Mouse (Mus musculus) effector memory CD4-positive, alpha-beta T cell, adult 7 months (primary cell): ENCODE measurements around the gene Mcfd2. TPM values are rescaled to one million over a fixed set of nuclear protein-coding genes. Genes with fewer than 3 reads are reported as not detected.

Source experiments
- polyA plus RNA-seq: library from polyadenylated mRNA; unstranded; fragments of 100-300 nt; shearing (Covaris generic); gene quantifications from one replicate; pipeline ENCODE4 v1.2.1, GENCODE M21; 2017

Gene Mcfd2
- 22.6 TPM for polyA plus RNA-seq

DNA sequence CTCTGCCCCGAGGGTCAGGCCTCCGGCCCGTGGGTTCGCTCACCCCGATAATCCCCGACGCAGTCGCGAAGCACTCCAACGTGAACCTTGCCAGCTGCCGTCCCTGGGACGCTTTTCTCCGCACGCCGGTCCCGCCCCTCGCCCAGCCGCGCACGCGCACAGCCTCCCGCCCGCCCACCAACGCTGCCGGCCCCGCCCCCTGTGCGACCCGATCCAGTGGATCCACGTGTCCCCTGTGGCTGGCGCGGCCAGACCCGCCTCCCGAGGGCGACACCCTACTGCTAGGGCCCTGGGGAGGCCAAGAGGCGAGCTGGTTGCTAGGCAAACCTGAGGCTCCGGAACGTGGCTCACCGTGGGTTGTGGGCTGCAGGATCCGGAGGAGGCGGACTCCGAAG lies at the start of gene Mcfd2:
TSS of gene Mcfd2 (minus strand) at position 144 of the 395 bp plus-strand sequence.

DNA sequence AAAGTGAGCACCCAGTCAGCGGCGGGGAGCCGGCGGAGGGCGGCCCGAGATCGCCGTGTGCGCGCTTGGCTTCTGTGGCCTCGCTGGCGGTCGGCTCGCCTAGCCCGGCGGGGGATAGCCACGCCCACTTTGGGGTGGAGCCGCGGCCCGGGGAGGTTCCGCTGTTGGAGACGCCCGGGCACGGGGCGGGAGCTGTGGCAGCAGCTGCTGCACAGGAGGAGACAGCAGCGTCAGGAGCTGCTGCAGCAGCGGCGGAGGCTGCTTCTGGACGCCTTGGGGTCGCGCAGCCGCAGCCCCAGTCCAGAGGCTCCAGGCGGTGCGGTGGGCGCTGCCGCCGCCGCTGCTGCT lies 16.9 kb upstream of the Mcfd2 start, which contains the start of gene Ttc7:
TSS of gene Ttc7 (plus strand) at position 181 of the 348 bp plus-strand sequence.

Other genes with a start within 250 kb of the Mcfd2 start
- 22.5 TPM for gene Pigf, start 240.5 kb downstream of the Mcfd2 start, polyA plus RNA-seq
- 192 TPM for gene Cript, start 240.4 kb downstream of the Mcfd2 start, polyA plus RNA-seq
- gene Socs5, start 158.3 kb downstream of the Mcfd2 start, polyA plus RNA-seq, result 18.4 TPM
- 55.9 TPM for gene Ttc7, start 17.0 kb upstream of the Mcfd2 start, polyA plus RNA-seq
- gene Stpg4, start 161.8 kb upstream of the Mcfd2 start, polyA plus RNA-seq, result not detected
- 678 TPM for gene Calm2, start 181.0 kb upstream of the Mcfd2 start, polyA plus RNA-seq